Mouse (Mus musculus) liver, postnatal 0 days (tissue): ENCODE data around the gene Khdrbs2.

Source experiments
- CTCF ChIP-seq: sonication (generic); IDR thresholded peaks from 2 replicates; pipeline ENCODE4 v1.5.1; 2016; ENCODE audit warnings: antibody characterized with exemption, low read depth
- EP300 ChIP-seq: IDR thresholded peaks from 2 replicates; pipeline ENCODE4 v1.6.1; 2016; ENCODE audit warnings: antibody characterized with exemption, low read depth, mild to moderate bottlenecking

- TF ChIP-seq CTCF = no peak
- TF ChIP-seq EP300 = no peak
Observed at GRCm38 (mm10) chr1:32301391-32301790, 128.9 kb downstream of the Khdrbs2 start.
